Mouse (Mus musculus): ENCODE results near the gene Rpp14. TPM values are rescaled to one million over a fixed set of nuclear protein-coding genes. Genes with fewer than 3 reads are reported as not detected.

Gene Rpp14
- polyA plus RNA-seq, 1 experiment from 2014 or later, result 46.5 TPM

- Histone ChIP-seq H3K9me3 (ENCODE audit: control insufficient read depth, low read length) (no peaks in the 10 kb centered on the region), H3K27me3 (ENCODE audit: control insufficient read depth, insufficient read depth, low read length) (no peaks in the 10 kb centered on the region), H3K4me1 (ENCODE audit: control insufficient read depth in 2 of 2, insufficient read depth in 2 of 2, low read length in 2 of 2) (0 out of 4 replicates have a peak, but pooled peaks cover 2 to 3% of the 10 kb centered on the region in 2 experiments), H3K4me2 (ENCODE audit: low read length) (no peak overlapping the region), H3K4me3 (ENCODE audit: control insufficient read depth in 1 of 2, insufficient read depth in 1 of 2, low read depth in 1 of 2, low read length in 2 of 2) (no peak overlapping the region), H3K36me3 (ENCODE audit: control insufficient read depth, insufficient read depth, low read length) (peaks cover 36% of the 10 kb centered on the region), H3K27ac (replicated peaks in 1 of 2; ENCODE audit: control insufficient read depth in 1 of 2, insufficient read depth in 1 of 2, low read depth in 2 of 2, low read length in 2 of 2) (no peak overlapping the region), H3K9ac (ENCODE audit: low read length) (no peak overlapping the region)
- 68% methylated on average over 7 of the region's 7 CpGs for WGBS
- no peak for ATAC-seq (ENCODE audit: insufficient number of reproducible peaks, insufficient read depth, low FRiP score, low read depth)
These were observed 44.1 kb downstream of the Rpp14 start for GRCm38 (mm10) chr14:8124046-8124881.

GRCm38 (mm10) chr14:8127971-8128370, 47.8 kb downstream of the Rpp14 start:
- no peak overlapping the region for H3K4me3 ChIP-seq (ENCODE audit: control insufficient read depth in 1 of 2, insufficient read depth in 1 of 2, low read depth in 1 of 2, low read length in 2 of 2)
- no peaks in the 10 kb centered on the region for H3K9me3 ChIP-seq (ENCODE audit: control insufficient read depth, low read length)
- H3K9ac ChIP-seq (ENCODE audit: low read length), result no peak overlapping the region
- 56% methylated on average over 5 of the region's 5 CpGs for WGBS
- no peaks in the 10 kb centered on the region for H3K27me3 ChIP-seq (ENCODE audit: control insufficient read depth, insufficient read depth, low read length)
- no peak overlapping the region for H3K4me2 ChIP-seq (ENCODE audit: low read length)
- no peak for ATAC-seq (ENCODE audit: insufficient number of reproducible peaks, insufficient read depth, low FRiP score, low read depth)
- H3K36me3 ChIP-seq (ENCODE audit: control insufficient read depth, insufficient read depth, low read length), result peaks cover 39% of the 10 kb centered on the region
- no peak overlapping the region for H3K27ac ChIP-seq (replicated peaks in 1 of 2; ENCODE audit: control insufficient read depth in 1 of 2, insufficient read depth in 1 of 2, low read depth in 2 of 2, low read length in 2 of 2)
- H3K4me1 ChIP-seq (ENCODE audit: control insufficient read depth in 2 of 2, insufficient read depth in 2 of 2, low read length in 2 of 2), result peaks cover 2 to 3% of the 10 kb centered on the region in 2 experiments; a peak in 1 of 4 replicates

GRCm38 (mm10) chr14:8132789-8133188, 52.6 kb downstream of the Rpp14 start:
- 78% methylated on average over 8 of the region's 8 CpGs for WGBS
- H3K27me3 ChIP-seq (ENCODE audit: control insufficient read depth, insufficient read depth, low read length), result no peaks in the 10 kb centered on the region
- ATAC-seq (ENCODE audit: insufficient number of reproducible peaks, insufficient read depth, low FRiP score, low read depth), result no peak
- no peak overlapping the region for H3K27ac ChIP-seq (replicated peaks in 1 of 2; ENCODE audit: control insufficient read depth in 1 of 2, insufficient read depth in 1 of 2, low read depth in 2 of 2, low read length in 2 of 2)
- H3K9ac ChIP-seq (ENCODE audit: low read length), result no peak overlapping the region
- peaks cover 30% of the 10 kb centered on the region for H3K36me3 ChIP-seq (ENCODE audit: control insufficient read depth, insufficient read depth, low read length)
- H3K4me2 ChIP-seq (ENCODE audit: low read length), result no peak overlapping the region
- H3K4me1 ChIP-seq (ENCODE audit: control insufficient read depth in 2 of 2, insufficient read depth in 2 of 2, low read length in 2 of 2), result peaks cover 10% of the 10 kb centered on the region in 2 experiments
- H3K4me3 ChIP-seq (ENCODE audit: control insufficient read depth in 1 of 2, insufficient read depth in 1 of 2, low read depth in 1 of 2, low read length in 2 of 2), result no peak overlapping the region
- no peaks in the 10 kb centered on the region for H3K9me3 ChIP-seq (ENCODE audit: control insufficient read depth, low read length)

GRCm38 (mm10) chr14:8134234-8134633, 54.1 kb downstream of the Rpp14 start:
- H3K4me1 ChIP-seq (ENCODE audit: control insufficient read depth in 2 of 2, insufficient read depth in 2 of 2, low read length in 2 of 2), result peaks cover 10% of the 10 kb centered on the region in 2 experiments
- H3K9me3 ChIP-seq (ENCODE audit: control insufficient read depth, low read length), result no peaks in the 10 kb centered on the region
- ATAC-seq (ENCODE audit: insufficient number of reproducible peaks, insufficient read depth, low FRiP score, low read depth), result no peak
- H3K27me3 ChIP-seq (ENCODE audit: control insufficient read depth, insufficient read depth, low read length), result no peaks in the 10 kb centered on the region
- no peak overlapping the region for H3K9ac ChIP-seq (ENCODE audit: low read length)
- H3K4me3 ChIP-seq (ENCODE audit: control insufficient read depth in 1 of 2, insufficient read depth in 1 of 2, low read depth in 1 of 2, low read length in 2 of 2), result no peak overlapping the region
- H3K36me3 ChIP-seq (ENCODE audit: control insufficient read depth, insufficient read depth, low read length), result peaks cover 44% of the 10 kb centered on the region
- H3K27ac ChIP-seq (replicated peaks in 1 of 2; ENCODE audit: control insufficient read depth in 1 of 2, insufficient read depth in 1 of 2, low read depth in 2 of 2, low read length in 2 of 2), result peak overlapping the region; percentile 75 to 87
- no peak overlapping the region for H3K4me2 ChIP-seq (ENCODE audit: low read length)
- WGBS, result 68% methylated on average over 2 of the region's 2 CpGs

- Histone ChIP-seq H3K36me3 (ENCODE audit: control insufficient read depth, insufficient read depth, low read length) (peaks cover 52% of the 10 kb centered on the region), H3K4me2 (ENCODE audit: low read length) (peak overlapping the region; percentile 3; the same call in 1 of the 2 replicates), H3K9ac (ENCODE audit: low read length) (no peak overlapping the region), H3K27me3 (ENCODE audit: control insufficient read depth, insufficient read depth, low read length) (no peaks in the 10 kb centered on the region), H3K4me3 (ENCODE audit: control insufficient read depth in 1 of 2, insufficient read depth in 1 of 2, low read depth in 1 of 2, low read length in 2 of 2) (no peak overlapping the region), H3K9me3 (ENCODE audit: control insufficient read depth, low read length) (no peaks in the 10 kb centered on the region), H3K27ac (replicated peaks in 1 of 2; ENCODE audit: control insufficient read depth in 1 of 2, insufficient read depth in 1 of 2, low read depth in 2 of 2, low read length in 2 of 2) (peak overlapping the region; percentile 65 to 87), H3K4me1 (ENCODE audit: control insufficient read depth in 2 of 2, insufficient read depth in 2 of 2, low read length in 2 of 2) (peaks cover 10% of the 10 kb centered on the region in 2 experiments)
- 27% methylated on average over 3 of the region's 3 CpGs for WGBS
- peak; percentile 83 for ATAC-seq (ENCODE audit: insufficient number of reproducible peaks, insufficient read depth, low FRiP score, low read depth)
These were observed 55.0 kb downstream of the Rpp14 start for GRCm38 (mm10) chr14:8135130-8135529.

- H3K4me2 ChIP-seq (ENCODE audit: low read length), result no peak overlapping the region
- H3K9me3 ChIP-seq (ENCODE audit: control insufficient read depth, low read length), result no peaks in the 10 kb centered on the region
- no peaks in the 10 kb centered on the region for H3K27me3 ChIP-seq (ENCODE audit: control insufficient read depth, insufficient read depth, low read length)
- 81% methylated on average over 23 of the region's 23 CpGs for WGBS
- peaks cover 71% of the 10 kb centered on the region for H3K36me3 ChIP-seq (ENCODE audit: control insufficient read depth, insufficient read depth, low read length)
- H3K9ac ChIP-seq (ENCODE audit: low read length), result no peak overlapping the region
- H3K27ac ChIP-seq (replicated peaks in 1 of 2; ENCODE audit: control insufficient read depth in 1 of 2, insufficient read depth in 1 of 2, low read depth in 2 of 2, low read length in 2 of 2), result no peak overlapping the region
- H3K4me3 ChIP-seq (ENCODE audit: control insufficient read depth in 1 of 2, insufficient read depth in 1 of 2, low read depth in 1 of 2, low read length in 2 of 2), result no peak overlapping the region
- H3K4me1 ChIP-seq (ENCODE audit: control insufficient read depth in 2 of 2, insufficient read depth in 2 of 2, low read length in 2 of 2), result peaks cover 0 to 2% of the 10 kb centered on the region in 2 experiments; a peak in 1 of 4 replicates
- no peak for ATAC-seq (ENCODE audit: insufficient number of reproducible peaks, insufficient read depth, low FRiP score, low read depth)
These were observed 59.9 kb downstream of the Rpp14 start for GRCm38 (mm10) chr14:8139724-8140710.

GRCm38 (mm10) chr14:8141131-8141530, 61.0 kb downstream of the Rpp14 start:
- Histone ChIP-seq H3K4me1 (ENCODE audit: control insufficient read depth in 2 of 2, insufficient read depth in 2 of 2, low read length in 2 of 2) (peaks cover 2 to 6% of the 10 kb centered on the region in 2 experiments; a peak in 3 of 4 replicates), H3K36me3 (ENCODE audit: control insufficient read depth, insufficient read depth, low read length) (peaks cover 72% of the 10 kb centered on the region), H3K27me3 (ENCODE audit: control insufficient read depth, insufficient read depth, low read length) (no peaks in the 10 kb centered on the region), H3K9ac (ENCODE audit: low read length) (no peak overlapping the region), H3K4me2 (ENCODE audit: low read length) (no peak overlapping the region), H3K27ac (replicated peaks in 1 of 2; ENCODE audit: control insufficient read depth in 1 of 2, insufficient read depth in 1 of 2, low read depth in 2 of 2, low read length in 2 of 2) (no peak overlapping the region), H3K4me3 (ENCODE audit: control insufficient read depth in 1 of 2, insufficient read depth in 1 of 2, low read depth in 1 of 2, low read length in 2 of 2) (no peak overlapping the region), H3K9me3 (ENCODE audit: control insufficient read depth, low read length) (no peaks in the 10 kb centered on the region)
- WGBS, result 82% methylated on average over 2 of the region's 2 CpGs
- ATAC-seq (ENCODE audit: insufficient number of reproducible peaks, insufficient read depth, low FRiP score, low read depth), result no peak
